Comparison of ENCODE assay signal across 10 mouse cellular contexts in the genomic region with DNA sequence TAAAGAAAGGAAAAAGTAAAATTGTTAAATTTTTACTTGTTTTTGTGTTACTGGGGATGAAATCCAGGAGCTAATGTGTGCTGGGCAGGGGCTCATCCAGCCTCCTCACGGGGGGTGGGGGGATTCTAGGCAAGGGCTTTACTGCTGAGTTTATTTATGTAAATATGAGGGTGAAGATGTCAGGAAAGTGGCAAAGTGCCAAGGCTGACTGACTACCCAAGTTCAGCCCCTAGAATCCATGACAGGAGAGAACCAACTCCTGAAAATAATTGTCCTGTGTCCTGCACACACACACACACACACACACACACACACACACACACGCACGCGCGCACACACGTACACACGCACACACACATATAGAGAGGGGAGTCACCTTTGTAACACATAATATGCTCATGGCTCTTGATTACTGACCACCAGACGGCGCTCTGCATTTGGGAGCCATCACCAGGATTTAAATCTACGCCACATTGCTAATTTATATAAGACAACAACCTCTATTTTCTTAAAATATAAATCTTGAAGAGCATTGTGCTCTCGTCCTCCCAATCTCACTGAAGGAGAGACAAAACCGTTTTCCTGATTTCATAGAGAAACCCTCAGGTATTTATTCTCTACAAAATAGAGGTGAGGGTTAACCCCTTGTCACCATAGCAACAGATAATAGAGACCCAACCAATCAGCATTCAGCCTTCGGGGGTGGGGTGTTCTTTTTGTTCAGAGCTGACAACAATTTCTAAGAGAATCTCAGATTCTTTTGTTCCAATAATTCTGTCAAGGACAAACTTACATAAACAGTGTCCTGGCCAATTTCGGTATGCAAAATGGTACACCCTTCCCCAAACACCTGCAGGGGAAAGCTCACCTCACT. TPM values are rescaled to one million over a fixed set of nuclear protein-coding genes. Genes with fewer than 3 reads are reported as not detected.
A peak's percentile ranks its signal among the peaks of the same experiment; 100 is the strongest.
DNase-seq lines count a peak whose midpoint lies in the region; ATAC-seq and TF ChIP-seq lines count a peak whose summit lies in the region.
"Had no signal": no experiment of that assay in that cellular context is flagged by ENCODE, and none has a peak within 500 bp of the region (broad histone marks: within the 10 kb centered on the region; RNA-seq: fewer than 3 reads in every experiment).

No protein-coding gene starts in this region.

- H3K27me3 ChIP-seq in spleen, adult 2 months (ENCODE audit: control insufficient read depth, insufficient read depth, low read length): no peaks in the 10 kb centered on the region
- H3K27me3 ChIP-seq in embryonic facial prominence, embryonic 10.5 days (replicated peaks; ENCODE audit: low read depth, poor library complexity, severe bottlenecking): no peaks in the 10 kb centered on the region
- H3K27me3 ChIP-seq in midbrain, embryonic 13.5 days: no peaks in the 10 kb centered on the region

- WGBS in spleen, adult 2 months: 41% methylated on average over 14 of the region's 14 CpGs
- 48% methylated on average over 14 of the region's 14 CpGs for WGBS in embryonic facial prominence, embryonic 10.5 days
- WGBS in midbrain, embryonic 13.5 days: 31% methylated on average over 14 of the region's 14 CpGs

- TF ChIP-seq CTCF in spleen, adult 2 months (IDR thresholded peaks at IDR 0.05; ENCODE audit: extremely low read depth, insufficient read depth, insufficient read length, insufficient replicate concordance): peak; percentile 26; the same call in 1 of the 2 replicates

- 0 out of 2 replicates have a peak overlapping the region, but pooled peaks have one; percentile 6 for H3K4me2 ChIP-seq in midbrain, embryonic 13.5 days (replicated peaks)

- TF ChIP-seq POLR2A in spleen, adult 2 months (IDR thresholded peaks at IDR 0.05; ENCODE audit: low read depth, low read length): no peak

- DNase-seq in cerebellum, adult 11 months: peak; percentile 75
- peak in 1 of 2 experiments; percentile 53 for DNase-seq in spleen, adult 2 months (ENCODE audit: low read depth in 1 of 2, low spot score in 2 of 2)
- no peak for DNase-seq in spleen, adult 12 weeks (ENCODE audit: low spot score)
- peak; percentile 52 for DNase-seq in embryonic facial prominence, embryonic 10.5 days (ENCODE audit: low spot score)
- DNase-seq in kidney, postnatal 10 days: peak; percentile 80
- DNase-seq in urinary bladder, postnatal 4 days (ENCODE audit: low spot score in 2 of 2): no peak

- H3K9ac ChIP-seq in midbrain, embryonic 13.5 days (replicated peaks): no peak overlapping the region

- H3K4me1 ChIP-seq in spleen, adult 2 months (ENCODE audit: control insufficient read depth, insufficient read depth, insufficient read length): no peaks in the 10 kb centered on the region
- H3K4me1 ChIP-seq in embryonic facial prominence, embryonic 10.5 days: no peaks in the 10 kb centered on the region; the same call in 1 of the 2 replicates
- H3K4me1 ChIP-seq in midbrain, embryonic 13.5 days (replicated peaks): peaks cover 35% of the 10 kb centered on the region

- no peak overlapping the region for H3K27ac ChIP-seq in spleen, adult 2 months (ENCODE audit: insufficient read depth, low read length)
- H3K27ac ChIP-seq in embryonic facial prominence, embryonic 10.5 days (replicated peaks): no peak overlapping the region
- peak overlapping the region; percentile 75 for H3K27ac ChIP-seq in midbrain, embryonic 13.5 days
- H3K27ac ChIP-seq: macrophage had no signal

- no peaks in the 10 kb centered on the region for H3K9me3 ChIP-seq in embryonic facial prominence, embryonic 10.5 days
- H3K9me3 ChIP-seq in midbrain, embryonic 13.5 days: no peaks in the 10 kb centered on the region
- H3K9me3 ChIP-seq: G1E had no signal

- ATAC-seq in cerebellum, adult (ENCODE audit: insufficient number of reproducible peaks, low FRiP score, low TSS enrichment): no peak; the same call in 1 of the 2 replicates
- ATAC-seq in midbrain, embryonic 13.5 days: peak; percentile 76

- H3K4me3 ChIP-seq in spleen, adult 2 months (ENCODE audit: extremely low read depth, insufficient read depth, insufficient read length): no peak overlapping the region
- no peak overlapping the region for H3K4me3 ChIP-seq in embryonic facial prominence, embryonic 10.5 days
- no peak overlapping the region for H3K4me3 ChIP-seq in midbrain, embryonic 13.5 days (replicated peaks)

- H3K36me3 ChIP-seq in spleen, adult 2 months (ENCODE audit: control insufficient read depth, insufficient read depth, low read length): no peaks in the 10 kb centered on the region
- H3K36me3 ChIP-seq in embryonic facial prominence, embryonic 10.5 days (replicated peaks): no peaks in the 10 kb centered on the region
- H3K36me3 ChIP-seq in midbrain, embryonic 13.5 days: no peaks in the 10 kb centered on the region
- H3K36me3 ChIP-seq: G1E had no signal

RNA-seq across cellular contexts. Expression of a gene that starts 9.0 kb away (rescaled TPM):
- polyA plus RNA-seq in spleen, adult 2 months (2012; rRNA removed): 166 and 198 TPM in 2 replicates
- polyA plus RNA-seq in embryonic facial prominence, embryonic 10.5 days (2016; fragmentation: Nextera tagmentation; extraction: Ambion mirVana): 121 and 126 TPM in 2 replicates
- polyA plus RNA-seq in midbrain, embryonic 13.5 days (2015; fragmentation: Nextera tagmentation; extraction: Ambion mirVana): 297 and 325 TPM in 2 replicates

RNA-seq across cellular contexts. Expression of a gene that starts 11.5 kb away (rescaled TPM):
- 1.3 and 2.0 TPM in 2 replicates for polyA plus RNA-seq in spleen, adult 2 months (2012; rRNA removed)
- polyA plus RNA-seq in embryonic facial prominence, embryonic 10.5 days (2016; fragmentation: Nextera tagmentation; extraction: Ambion mirVana): 2.9 and 4.6 TPM in 2 replicates
- polyA plus RNA-seq in midbrain, embryonic 13.5 days (2015; fragmentation: Nextera tagmentation; extraction: Ambion mirVana): 119 and 120 TPM in 2 replicates
- polyA plus RNA-seq: G1E, macrophage had no signal

RNA-seq across cellular contexts. Expression of a gene that starts 26.5 kb away (rescaled TPM):
- polyA plus RNA-seq in spleen, adult 2 months (2012; rRNA removed): not detected in 2 replicates
- polyA plus RNA-seq in embryonic facial prominence, embryonic 10.5 days (2016; fragmentation: Nextera tagmentation; extraction: Ambion mirVana): 3.4 and 4.0 TPM in 2 replicates
- polyA plus RNA-seq in midbrain, embryonic 13.5 days (2015; fragmentation: Nextera tagmentation; extraction: Ambion mirVana): 54.7 and 60.8 TPM in 2 replicates
- polyA plus RNA-seq: macrophage had no signal

RNA-seq across cellular contexts. Expression of a gene that starts 26.7 kb away (rescaled TPM):
- polyA plus RNA-seq in spleen, adult 2 months (2012; rRNA removed): 9.2 and 14.9 TPM in 2 replicates
- 0.52 and 0.64 TPM in 2 replicates for polyA plus RNA-seq in embryonic facial prominence, embryonic 10.5 days (2016; fragmentation: Nextera tagmentation; extraction: Ambion mirVana)
- 0.41 and 0.54 TPM in 2 replicates for polyA plus RNA-seq in midbrain, embryonic 13.5 days (2015; fragmentation: Nextera tagmentation; extraction: Ambion mirVana)

RNA-seq across cellular contexts. Expression of a gene that starts 41.4 kb away (rescaled TPM):
- polyA plus RNA-seq in spleen, adult 2 months (2012; rRNA removed): 7.9 and 8.6 TPM in 2 replicates
- polyA plus RNA-seq in embryonic facial prominence, embryonic 10.5 days (2016; fragmentation: Nextera tagmentation; extraction: Ambion mirVana): 14.7 and 20.3 TPM in 2 replicates
- polyA plus RNA-seq in midbrain, embryonic 13.5 days (2015; fragmentation: Nextera tagmentation; extraction: Ambion mirVana): 23.4 and 30.8 TPM in 2 replicates
- polyA plus RNA-seq: G1E, macrophage had no signal

Comparison
In these comparisons a context has a peak if more than half of its experiments do, and no peak if none do; other contexts are left out.
1. DNase-seq: peak in cerebellum, adult 11 months (single experiment), embryonic facial prominence, embryonic 10.5 days (single experiment) and kidney, postnatal 10 days (single experiment); none in spleen, adult 12 weeks (single experiment) and urinary bladder, postnatal 4 days (0 of 2).
2. RNA of a gene that starts 11.5 kb away (polyA plus RNA-seq): 119 to 120 TPM in midbrain, embryonic 13.5 days; 2.9 to 4.6 TPM in embryonic facial prominence, embryonic 10.5 days and 1.3 to 2.0 TPM in spleen, adult 2 months; every median in the first group is over 10 times any median in the second.
3. RNA of a gene that starts 26.5 kb away (polyA plus RNA-seq): 54.7 to 60.8 TPM in midbrain, embryonic 13.5 days; 3.4 to 4.0 TPM in embryonic facial prominence, embryonic 10.5 days and not detected in spleen, adult 2 months; every median in the first group is over 10 times any median in the second.